Mouse (Mus musculus): Measurements from ENCODE around the gene Ino80b. TPM values are rescaled to one million over a fixed set of nuclear protein-coding genes. Genes with fewer than 3 reads are reported as not detected.

Gene Ino80b
- polyA plus RNA-seq, 1 experiment from 2014 or later: 19.4 TPM

MicroRNAs encoded within 50 kb of the gene (microRNA counts, 519-probe panel; counts per million panel counts)
- microRNA mmu-miR-3470a+mmu-miR-3470b: not detected

Small RNA genes lying within 50 kb of the gene (microRNA-seq; reads per million reads assigned to microRNA genes)
- not detected for gene Mir3470a

Other genes starting within 250 kb of the Ino80b start
- gene Sema4f, start 185.7 kb downstream of the Ino80b start, polyA plus RNA-seq (2014; fragmentation: Nextera tagmentation; extraction: Ambion mirVana): 0.91 and 1.1 TPM in 2 replicates
- 0.18 TPM in 1 of 2 replicates, not detected in the other for gene M1ap, start 178.5 kb downstream of the Ino80b start, polyA plus RNA-seq (2014; fragmentation: Nextera tagmentation; extraction: Ambion mirVana)
- 4.0 and 5.2 TPM in 2 replicates for gene Dok1, start 92.0 kb downstream of the Ino80b start, polyA plus RNA-seq (2014; fragmentation: Nextera tagmentation; extraction: Ambion mirVana)
- gene Loxl3, start 91.3 kb downstream of the Ino80b start, polyA plus RNA-seq (2014; fragmentation: Nextera tagmentation; extraction: Ambion mirVana): 6.6 and 6.8 TPM in 2 replicates
- gene Aup1, start 70.9 kb downstream of the Ino80b start, polyA plus RNA-seq (2014; fragmentation: Nextera tagmentation; extraction: Ambion mirVana): 109 and 111 TPM in 2 replicates
- gene Htra2, start 70.2 kb downstream of the Ino80b start, polyA plus RNA-seq (2014; fragmentation: Nextera tagmentation; extraction: Ambion mirVana): 28.2 and 30.0 TPM in 2 replicates
- 0.43 and 0.68 TPM in 2 replicates for gene Dqx1, start 67.6 kb downstream of the Ino80b start, polyA plus RNA-seq (2014; fragmentation: Nextera tagmentation; extraction: Ambion mirVana)
- not detected in 2 replicates for gene Tlx2, start 55.1 kb downstream of the Ino80b start, polyA plus RNA-seq (2014; fragmentation: Nextera tagmentation; extraction: Ambion mirVana)
- gene Pcgf1, start 47.6 kb downstream of the Ino80b start, polyA plus RNA-seq (2014; fragmentation: Nextera tagmentation; extraction: Ambion mirVana): 31.5 and 35.5 TPM in 2 replicates
- gene Lbx2, start 39.1 kb downstream of the Ino80b start, polyA plus RNA-seq (2014; fragmentation: Nextera tagmentation; extraction: Ambion mirVana): 0.44 TPM in 1 of 2 replicates, not detected in the other
- 0.83 and 1.00 TPM in 2 replicates for gene Ccdc142, start 23.8 kb downstream of the Ino80b start, polyA plus RNA-seq (2014; fragmentation: Nextera tagmentation; extraction: Ambion mirVana)
- 1.2 and 2.3 TPM in 2 replicates for gene Gm42688, start 23.8 kb downstream of the Ino80b start, polyA plus RNA-seq (2014; fragmentation: Nextera tagmentation; extraction: Ambion mirVana)
- gene Mrpl53, start 16.4 kb downstream of the Ino80b start, polyA plus RNA-seq (2014; fragmentation: Nextera tagmentation; extraction: Ambion mirVana): 120 and 130 TPM in 2 replicates
- 21.6 and 23.4 TPM in 2 replicates for gene Mogs, start 9.9 kb downstream of the Ino80b start, polyA plus RNA-seq (2014; fragmentation: Nextera tagmentation; extraction: Ambion mirVana)
- gene Wbp1, start 3.9 kb downstream of the Ino80b start, polyA plus RNA-seq (2014; fragmentation: Nextera tagmentation; extraction: Ambion mirVana): 134 and 153 TPM in 2 replicates
- 13.6 and 16.6 TPM in 2 replicates for gene Rtkn, start 10.0 kb upstream of the Ino80b start, polyA plus RNA-seq (2014; fragmentation: Nextera tagmentation; extraction: Ambion mirVana)
- gene Wdr54, start 31.0 kb upstream of the Ino80b start, polyA plus RNA-seq (2014; fragmentation: Nextera tagmentation; extraction: Ambion mirVana): 11.1 and 13.7 TPM in 2 replicates
- gene 1700003E16Rik, start 31.0 kb upstream of the Ino80b start, polyA plus RNA-seq (2014; fragmentation: Nextera tagmentation; extraction: Ambion mirVana): 1.7 TPM in 2 replicates
- gene Dctn1, start 40.5 kb upstream of the Ino80b start, polyA plus RNA-seq (2014; fragmentation: Nextera tagmentation; extraction: Ambion mirVana): 80.2 and 81.7 TPM in 2 replicates
- gene Slc4a5, start 94.4 kb upstream of the Ino80b start, polyA plus RNA-seq (2014; fragmentation: Nextera tagmentation; extraction: Ambion mirVana): 0.52 and 0.68 TPM in 2 replicates
- gene Mthfd2, start 200.5 kb upstream of the Ino80b start, polyA plus RNA-seq (2014; fragmentation: Nextera tagmentation; extraction: Ambion mirVana): 48.0 and 51.6 TPM in 2 replicates
- 73.7 and 82.0 TPM in 2 replicates for gene Mob1a, start 200.6 kb upstream of the Ino80b start, polyA plus RNA-seq (2014; fragmentation: Nextera tagmentation; extraction: Ambion mirVana)
- 134 and 144 TPM in 2 replicates for gene Bola3, start 223.7 kb upstream of the Ino80b start, polyA plus RNA-seq (2014; fragmentation: Nextera tagmentation; extraction: Ambion mirVana)

Measured in midbrain, embryonic 11.5 days (tissue).